Mouse (Mus musculus): ENCODE results near the gene Tcap. TPM values are rescaled to one million over a fixed set of nuclear protein-coding genes. Genes with fewer than 3 reads are reported as not detected.

Tcap gene
- polyA plus RNA-seq, 1 experiment from 2014 or later = not detected

DNA sequence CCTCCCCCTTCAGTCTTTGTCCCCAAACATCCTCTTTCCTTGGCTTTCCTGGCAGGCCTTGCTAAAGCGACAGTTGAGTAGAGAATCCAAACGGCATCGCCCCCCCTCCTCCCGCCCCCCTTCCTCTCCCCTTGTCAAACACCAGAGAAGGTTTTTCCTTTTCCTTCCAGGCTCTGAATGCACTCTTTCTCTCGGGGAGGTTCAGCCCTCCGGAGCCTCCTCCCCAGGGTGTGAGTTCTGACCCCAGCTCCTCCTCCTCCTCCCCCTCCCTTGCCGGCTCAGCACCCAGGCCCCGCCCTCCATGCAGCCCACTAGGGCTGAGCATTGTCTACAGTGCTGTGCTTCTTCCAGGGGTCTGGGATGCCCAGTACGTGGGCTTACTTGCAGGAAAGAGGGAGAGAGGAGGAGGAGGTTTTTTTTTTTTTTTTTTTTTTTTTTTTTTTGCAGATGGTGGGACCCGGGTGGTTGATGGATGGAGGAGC, 25.8 kb downstream of the Tcap start:
- H3K27ac ChIP-seq (replicated peaks) = peak overlapping the region; percentile 74
- H3K4me3 ChIP-seq = peak overlapping the region; percentile 38
- peaks cover 33% of the 10 kb centered on the region for H3K27me3 ChIP-seq (replicated peaks; ENCODE audit: low read depth, poor library complexity, severe bottlenecking)
- peak; percentile 75 for DNase-seq (ENCODE audit: low spot score)
- 3% methylated on average over 10 of the region's 10 CpGs for WGBS
- H3K36me3 ChIP-seq (replicated peaks) = no peaks in the 10 kb centered on the region
- peaks cover 46% of the 10 kb centered on the region for H3K4me1 ChIP-seq
- H3K9me3 ChIP-seq = no peaks in the 10 kb centered on the region

GRCm38 (mm10) chr11:98412273-98412796, 28.7 kb downstream of the Tcap start, which contains the start of gene Erbb2:
Erbb2 (plus strand) TSS chr11:98412470.
- Histone ChIP-seq H3K4me1 (peaks cover 64% of the 10 kb centered on the region), H3K9me3 (no peaks in the 10 kb centered on the region), H3K4me3 (peak within 1 kb of the TSS; percentile 96), H3K36me3 (replicated peaks) (peaks cover 10% of the 10 kb centered on the region), H3K27me3 (replicated peaks; ENCODE audit: low read depth, poor library complexity, severe bottlenecking) (peaks cover 43% of the 10 kb centered on the region), H3K27ac (replicated peaks) (peak within 1 kb of the TSS; percentile 93)
- DNase-seq (ENCODE audit: low spot score) = peak; percentile 93
- under 1% methylated on average over 49 of the region's 49 CpGs for WGBS

DNA sequence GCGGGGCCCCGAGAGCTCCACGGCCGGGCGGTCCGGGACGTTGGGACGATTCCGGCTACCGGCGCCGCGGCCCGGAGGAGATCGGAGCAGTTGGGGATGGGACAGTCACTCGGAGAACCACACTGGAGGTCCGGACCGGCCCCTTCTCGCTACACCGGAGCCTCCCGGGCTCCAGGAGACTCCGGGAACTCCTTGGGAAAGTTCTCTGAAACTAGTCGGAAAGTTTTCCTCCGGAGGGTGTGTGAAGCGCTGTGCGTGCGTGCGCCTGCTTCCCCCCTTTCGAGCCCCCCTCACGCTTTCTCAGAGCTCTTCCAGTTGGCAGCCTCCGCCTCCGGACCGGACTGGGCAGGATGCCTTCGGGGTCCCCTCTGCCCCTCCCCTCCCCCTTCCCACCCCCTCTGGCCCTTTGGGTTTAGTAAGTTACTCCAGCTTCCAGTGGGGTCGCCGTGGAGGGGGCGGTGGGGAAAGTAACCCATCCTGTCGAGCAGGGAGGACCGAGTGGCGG, 29.2 kb downstream of the Tcap start:
- peak; percentile 75 for DNase-seq (ENCODE audit: low spot score)
- Histone ChIP-seq H3K27me3 (replicated peaks; ENCODE audit: low read depth, poor library complexity, severe bottlenecking) (peaks cover 43% of the 10 kb centered on the region), H3K36me3 (replicated peaks) (peaks cover 10% of the 10 kb centered on the region), H3K9me3 (no peaks in the 10 kb centered on the region), H3K27ac (replicated peaks) (peak overlapping the region; percentile 93), H3K4me1 (peaks cover 64% of the 10 kb centered on the region), H3K4me3 (peak overlapping the region; percentile 96)
- WGBS = under 1% methylated on average over 40 of the region's 40 CpGs

DNA sequence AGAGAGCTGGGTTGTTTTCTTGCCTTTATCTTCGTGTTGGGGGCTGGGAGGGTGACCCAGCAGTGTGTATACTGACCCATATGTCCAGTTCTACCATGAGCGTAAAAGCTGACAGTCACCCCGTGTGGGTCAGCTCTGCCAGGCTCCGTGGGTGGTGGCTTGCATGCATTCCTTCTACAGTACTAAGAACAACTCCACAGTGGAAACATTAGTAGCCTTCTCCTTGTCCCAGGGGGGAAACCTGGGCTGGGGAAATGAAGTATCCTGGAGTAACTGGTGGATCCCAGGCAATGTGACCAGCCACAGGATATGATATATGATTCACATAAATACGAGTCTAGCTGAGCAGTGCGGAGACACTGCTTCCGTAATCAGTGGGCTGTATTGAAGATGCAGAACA, 30.1 kb downstream of the Tcap start:
- DNase-seq (ENCODE audit: low spot score) = no peak
- WGBS = 29% methylated on average over 7 of the region's 7 CpGs
- peaks cover 62% of the 10 kb centered on the region for H3K4me1 ChIP-seq
- H3K27ac ChIP-seq (replicated peaks) = peak overlapping the region; percentile 93; the same call in 1 of the 2 replicates
- H3K27me3 ChIP-seq (replicated peaks; ENCODE audit: low read depth, poor library complexity, severe bottlenecking) = peaks cover 40% of the 10 kb centered on the region
- H3K36me3 ChIP-seq (replicated peaks) = peaks cover 16% of the 10 kb centered on the region
- no peaks in the 10 kb centered on the region for H3K9me3 ChIP-seq
- H3K4me3 ChIP-seq = peak overlapping the region; percentile 96

- H3K9me3 ChIP-seq = no peaks in the 10 kb centered on the region
- H3K36me3 ChIP-seq (replicated peaks) = peaks cover 21% of the 10 kb centered on the region
- peak overlapping the region; percentile 96 for H3K4me3 ChIP-seq
- peaks cover 58% of the 10 kb centered on the region for H3K4me1 ChIP-seq
- H3K27ac ChIP-seq (replicated peaks) = no peak overlapping the region; the same call in 1 of the 2 replicates
- H3K27me3 ChIP-seq (replicated peaks; ENCODE audit: low read depth, poor library complexity, severe bottlenecking) = peaks cover 39% of the 10 kb centered on the region
- WGBS = 25% methylated on average over 2 of the region's 2 CpGs
- no peak for DNase-seq (ENCODE audit: low spot score)
Observed at GRCm38 (mm10) chr11:98414162-98414561, 30.6 kb downstream of the Tcap start.

GRCm38 (mm10) chr11:98417074-98417473, 33.5 kb downstream of the Tcap start:
- Histone ChIP-seq H3K4me1 (peaks cover 40% of the 10 kb centered on the region), H3K4me3 (no peak overlapping the region), H3K27ac (replicated peaks) (no peak overlapping the region), H3K27me3 (replicated peaks; ENCODE audit: low read depth, poor library complexity, severe bottlenecking) (peaks cover 19% of the 10 kb centered on the region), H3K9me3 (no peaks in the 10 kb centered on the region), H3K36me3 (replicated peaks) (peaks cover 49% of the 10 kb centered on the region)
- DNase-seq (ENCODE audit: low spot score) = no peak
- 85% methylated on average over 1 of the region's 1 CpGs for WGBS

GRCm38 (mm10) chr11:98418273-98418672, 34.7 kb downstream of the Tcap start:
- WGBS = 75% methylated on average over 6 of the region's 6 CpGs
- H3K4me3 ChIP-seq = no peak overlapping the region
- H3K27ac ChIP-seq (replicated peaks) = no peak overlapping the region
- H3K4me1 ChIP-seq = peaks cover 30% of the 10 kb centered on the region
- H3K36me3 ChIP-seq (replicated peaks) = peaks cover 61% of the 10 kb centered on the region
- DNase-seq (ENCODE audit: low spot score) = no peak
- H3K27me3 ChIP-seq (replicated peaks; ENCODE audit: low read depth, poor library complexity, severe bottlenecking) = peaks cover 19% of the 10 kb centered on the region
- no peaks in the 10 kb centered on the region for H3K9me3 ChIP-seq

DNA sequence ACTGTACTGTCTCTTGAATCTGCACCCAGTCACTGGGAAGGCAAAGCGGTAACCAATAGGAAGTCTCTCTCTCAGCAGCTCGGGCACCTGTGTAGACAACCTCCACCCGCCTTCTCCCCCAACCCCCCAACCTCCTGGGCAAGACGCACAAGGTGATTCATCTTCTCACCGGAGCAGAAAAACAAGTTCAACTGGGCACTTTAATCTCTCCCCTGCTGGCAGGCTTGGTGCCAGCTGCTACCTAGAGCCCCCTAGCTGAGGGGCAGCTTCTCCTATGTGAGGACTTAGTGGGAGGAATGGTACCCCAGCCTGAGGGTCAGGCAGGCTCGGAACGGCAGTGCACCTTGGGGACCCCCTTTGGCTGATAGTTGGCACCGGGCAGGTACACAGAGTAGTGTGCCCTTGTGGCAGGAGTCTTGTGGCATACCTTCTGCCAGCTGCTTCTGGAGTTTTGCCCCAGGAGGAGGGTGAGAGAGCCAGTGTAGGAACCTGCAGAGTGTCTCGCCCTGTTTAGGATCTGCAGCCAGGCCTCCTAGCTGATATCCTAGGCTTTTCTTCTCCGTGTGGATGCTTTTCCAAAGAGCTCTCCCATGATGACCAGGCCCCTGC, 35.4 kb downstream of the Tcap start:
- H3K9me3 ChIP-seq = no peaks in the 10 kb centered on the region
- WGBS = 85% methylated on average over 10 of the region's 10 CpGs
- H3K36me3 ChIP-seq (replicated peaks) = peaks cover 68% of the 10 kb centered on the region
- H3K27ac ChIP-seq (replicated peaks) = no peak overlapping the region
- no peak for DNase-seq (ENCODE audit: low spot score)
- peaks cover 22% of the 10 kb centered on the region for H3K4me1 ChIP-seq
- no peak overlapping the region for H3K4me3 ChIP-seq
- peaks cover 13% of the 10 kb centered on the region for H3K27me3 ChIP-seq (replicated peaks; ENCODE audit: low read depth, poor library complexity, severe bottlenecking)

- Histone ChIP-seq H3K36me3 (replicated peaks) (peaks cover 99% of the 10 kb centered on the region), H3K27me3 (replicated peaks; ENCODE audit: low read depth, poor library complexity, severe bottlenecking) (no peaks in the 10 kb centered on the region), H3K4me3 (no peak overlapping the region), H3K4me1 (no peaks in the 10 kb centered on the region), H3K27ac (replicated peaks) (no peak overlapping the region), H3K9me3 (no peaks in the 10 kb centered on the region)
- no peak for DNase-seq (ENCODE audit: low spot score)
- WGBS = 94% methylated on average over 7 of the region's 7 CpGs
Observed at GRCm38 (mm10) chr11:98426592-98426991, 43.0 kb downstream of the Tcap start.

- Histone ChIP-seq H3K27ac (replicated peaks) (no peak overlapping the region), H3K9me3 (no peaks in the 10 kb centered on the region), H3K4me1 (no peaks in the 10 kb centered on the region), H3K36me3 (replicated peaks) (peaks cover 99% of the 10 kb centered on the region), H3K4me3 (no peak overlapping the region), H3K27me3 (replicated peaks; ENCODE audit: low read depth, poor library complexity, severe bottlenecking) (no peaks in the 10 kb centered on the region)
- DNase-seq (ENCODE audit: low spot score) = no peak
- WGBS = 95% methylated on average over 5 of the region's 5 CpGs
Observed at GRCm38 (mm10) chr11:98428436-98428835, 44.8 kb downstream of the Tcap start.

- WGBS = 81% methylated on average over 9 of the region's 9 CpGs
- no peaks in the 10 kb centered on the region for H3K4me1 ChIP-seq
- DNase-seq (ENCODE audit: low spot score) = no peak
- peaks cover 100% of the 10 kb centered on the region for H3K36me3 ChIP-seq (replicated peaks)
- no peaks in the 10 kb centered on the region for H3K9me3 ChIP-seq
- no peaks in the 10 kb centered on the region for H3K27me3 ChIP-seq (replicated peaks; ENCODE audit: low read depth, poor library complexity, severe bottlenecking)
- no peak overlapping the region for H3K27ac ChIP-seq (replicated peaks)
- no peak overlapping the region for H3K4me3 ChIP-seq
Observed at GRCm38 (mm10) chr11:98431743-98432502, 48.3 kb downstream of the Tcap start.

All from embryonic facial prominence, embryonic 10.5 days (tissue).